Mouse (Mus musculus) bone marrow macrophage, adult 2 months (primary cell): ENCODE data around the gene Hoxd3.

ENCODE experiments used
- CTCF ChIP-seq: IDR thresholded peaks from 2 replicates; pipeline ENCODE4 v1.5.1; 2012; ENCODE audit warnings: low read depth, mild to moderate bottlenecking, low read length, moderate library complexity
- POLR2A ChIP-seq: IDR thresholded peaks from 2 replicates; pipeline ENCODE4 v1.6.1; 2012; ENCODE audit warnings: mild to moderate bottlenecking, low read depth, low read length, borderline replicate concordance

GRCm38 (mm10) chr2:74679980-74680379 is 31.7 kb upstream of the Hoxd3 start:
- TF ChIP-seq CTCF (no peak), POLR2A (no peak)
